Mouse (Mus musculus) lung, postnatal 25 days (tissue): ENCODE results near the gene Fam173b.
A peak's percentile ranks its signal among the peaks of the same experiment; 100 is the strongest.

Experiments used
- DNase-seq: peaks from one replicate; pipeline ENCODE4 v3.0.0; 2022; ENCODE audit warnings: low spot score

Fam173b gene

GRCm38 (mm10) chr15:31634582-31634981 is 32.9 kb downstream of the Fam173b start:
- DNase-seq, result no peak

GRCm38 (mm10) chr15:31636091-31636595 is 34.5 kb downstream of the Fam173b start:
- no peak for DNase-seq

- no peak for DNase-seq
Observed at GRCm38 (mm10) chr15:31647225-31647624, 45.6 kb downstream of the Fam173b start.

- DNase-seq, result no peak
Observed at GRCm38 (mm10) chr15:31647851-31648569, 46.4 kb downstream of the Fam173b start.

- DNase-seq, result no peak
Observed at GRCm38 (mm10) chr15:31649691-31650090, 48.0 kb downstream of the Fam173b start.

- DNase-seq, result no peak
Observed at GRCm38 (mm10) chr15:31650821-31651220, 49.2 kb downstream of the Fam173b start.

- no peak for DNase-seq
Observed at GRCm38 (mm10) chr15:31660133-31660795, 58.6 kb downstream of the Fam173b start.

GRCm38 (mm10) chr15:31660844-31661243 is 59.2 kb downstream of the Fam173b start:
- DNase-seq, result no peak

GRCm38 (mm10) chr15:31661802-31662201 is 60.1 kb downstream of the Fam173b start:
- no peak for DNase-seq

- DNase-seq, result peak; percentile 43
Observed at GRCm38 (mm10) chr15:31663074-31663473, 61.4 kb downstream of the Fam173b start.
